Mouse (Mus musculus) forebrain, embryonic 16.5 days (tissue): ENCODE data around the gene Ttc28. TPM values are rescaled to one million over a fixed set of nuclear protein-coding genes. Genes with fewer than 3 reads are reported as not detected.

Experiments
- ATAC-seq: fragments of 200-750 bp; cut with Nextera tagmentation; 2 replicates; pipeline ENCODE4 v1.8.0; 2017; ENCODE audit warnings: mild to moderate bottlenecking, moderate library complexity
- H3K27ac ChIP-seq: fragments of 300-500 bp; sonication (generic); 2 replicates; pipeline ENCODE4 v1.5.1; 2014; ENCODE audit warnings: low read length, control low read depth
- H3K27me3 ChIP-seq: fragments of 300-500 bp; sonication (generic); replicated peaks from 2 replicates; pipeline ENCODE4 v1.6.1; 2014; ENCODE audit warnings: low read length; ENCODE audit not compliant: control insufficient read depth, insufficient read depth
- H3K36me3 ChIP-seq: fragments of 300-500 bp; sonication (generic); 2 replicates; pipeline ENCODE4 v1.6.1; 2014; ENCODE audit not compliant: control insufficient read depth, insufficient read depth
- H3K4me1 ChIP-seq: fragments of 300-500 bp; sonication (generic); replicated peaks from 2 replicates; pipeline ENCODE4 v1.6.1; 2014; ENCODE audit warnings: low read length; ENCODE audit not compliant: control insufficient read depth, insufficient read depth
- H3K4me2 ChIP-seq: fragments of 300-500 bp; sonication (generic); 2 replicates; pipeline ENCODE4 v1.6.1; 2014; ENCODE audit warnings: mild to moderate bottlenecking, low read length, control low read depth
- H3K4me3 ChIP-seq: fragments of 300-500 bp; sonication (generic); replicated peaks from 2 replicates; pipeline ENCODE4 v1.5.1; 2014; ENCODE audit warnings: mild to moderate bottlenecking, low read length, control low read depth
- H3K9ac ChIP-seq: fragments of 300-500 bp; sonication (generic); replicated peaks from 2 replicates; pipeline ENCODE4 v1.6.1; 2014; ENCODE audit warnings: low read depth, low read length, control low read depth
- H3K9me3 ChIP-seq: fragments of 300-500 bp; sonication (generic); 2 replicates; pipeline ENCODE4 v1.6.1; 2016; ENCODE audit warnings: low read length; ENCODE audit not compliant: control insufficient read depth
- WGBS: fragments of 180-500 bp; shearing (Covaris S2); extraction: QIAGEN DNeasy Blood & Tissue Kit; methylation state at CpG from one replicate; pipeline ENCODE4 v1.1.7; 2014; 5-methylcytosine and 5-hydroxymethylcytosine counted together
- polyA plus RNA-seq: library from polyadenylated mRNA; unstranded; fragments of >200 nt; fragmentation: Nextera tagmentation; extraction: Ambion mirVana; gene quantifications from 2 replicates; pipeline ENCODE4 v1.2.1, GENCODE M21; 2015

Gene Ttc28
- polyA plus RNA-seq, 1 experiment from 2014 or later, result 40.5 TPM

- ATAC-seq, result peak; percentile 85
- Histone ChIP-seq H3K36me3 (no peaks in the 10 kb centered on the region), H3K27ac (peak overlapping the region; percentile 49), H3K4me2 (no peak overlapping the region), H3K9me3 (no peaks in the 10 kb centered on the region), H3K4me3 (no peak overlapping the region), H3K4me1 (peaks cover 60% of the 10 kb centered on the region), H3K9ac (no peak overlapping the region), H3K27me3 (no peaks in the 10 kb centered on the region)
- WGBS, result 26% methylated on average over 11 of the region's 11 CpGs
Measured at GRCm38 (mm10) chr5:111195488-111196485, 316.2 kb downstream of the Ttc28 start.

GRCm38 (mm10) chr5:111197727-111198126 lies 318.1 kb downstream of the Ttc28 start:
- no peak for ATAC-seq
- 69% methylated on average over 15 of the region's 15 CpGs for WGBS

GRCm38 (mm10) chr5:111200167-111200840 lies 320.7 kb downstream of the Ttc28 start:
- Histone ChIP-seq H3K27me3 (no peaks in the 10 kb centered on the region), H3K9ac (no peak overlapping the region; the same call in 1 of the 2 replicates), H3K4me3 (no peak overlapping the region), H3K27ac (peak overlapping the region; percentile 93), H3K4me2 (no peak overlapping the region), H3K9me3 (no peaks in the 10 kb centered on the region), H3K4me1 (peaks cover 87% of the 10 kb centered on the region), H3K36me3 (no peaks in the 10 kb centered on the region)
- 32% methylated on average over 12 of the region's 15 CpGs for WGBS
- no peak for ATAC-seq

More at GRCm38 (mm10) chr5:111197727-111198126, 318.1 kb downstream of the Ttc28 start:
- no peak overlapping the region for H3K4me2 ChIP-seq
- H3K4me1 ChIP-seq, result peaks cover 77% of the 10 kb centered on the region
- H3K4me3 ChIP-seq, result no peak overlapping the region
- no peaks in the 10 kb centered on the region for H3K9me3 ChIP-seq
- H3K36me3 ChIP-seq, result no peaks in the 10 kb centered on the region
- H3K27ac ChIP-seq, result no peak overlapping the region
- no peaks in the 10 kb centered on the region for H3K27me3 ChIP-seq
- no peak overlapping the region for H3K9ac ChIP-seq

GRCm38 (mm10) chr5:111200915-111201610 lies 321.5 kb downstream of the Ttc28 start:
- H3K36me3 ChIP-seq, result no peaks in the 10 kb centered on the region
- H3K27me3 ChIP-seq, result no peaks in the 10 kb centered on the region
- H3K27ac ChIP-seq, result peak overlapping the region; percentile 93
- no peak overlapping the region for H3K4me3 ChIP-seq
- H3K9ac ChIP-seq, result peak overlapping the region; percentile 34
- H3K4me1 ChIP-seq, result peaks cover 85% of the 10 kb centered on the region
- 13% methylated on average over 16 of the region's 16 CpGs for WGBS
- H3K9me3 ChIP-seq, result no peaks in the 10 kb centered on the region
- peak; percentile 90 for ATAC-seq
- H3K4me2 ChIP-seq, result peak overlapping the region; percentile 27

GRCm38 (mm10) chr5:111204221-111204620 lies 324.6 kb downstream of the Ttc28 start:
- Histone ChIP-seq H3K9ac (no peak overlapping the region), H3K27ac (peak overlapping the region; percentile 77), H3K4me3 (no peak overlapping the region), H3K9me3 (no peaks in the 10 kb centered on the region), H3K27me3 (no peaks in the 10 kb centered on the region), H3K4me1 (peaks cover 78% of the 10 kb centered on the region), H3K36me3 (no peaks in the 10 kb centered on the region), H3K4me2 (no peak overlapping the region)
- WGBS, result 69% methylated on average over 5 of the region's 5 CpGs
- no peak for ATAC-seq

GRCm38 (mm10) chr5:111204976-111205586 lies 325.5 kb downstream of the Ttc28 start:
- Histone ChIP-seq H3K9ac (0 out of 2 replicates have a peak overlapping the region, but pooled peaks have one; percentile 9), H3K27ac (peak overlapping the region; percentile 77), H3K4me1 (peaks cover 71% of the 10 kb centered on the region), H3K4me2 (no peak overlapping the region), H3K4me3 (no peak overlapping the region), H3K36me3 (no peaks in the 10 kb centered on the region), H3K9me3 (no peaks in the 10 kb centered on the region), H3K27me3 (no peaks in the 10 kb centered on the region)
- 30% methylated on average over 4 of the region's 4 CpGs for WGBS
- no peak for ATAC-seq

- Histone ChIP-seq H3K27ac (peak overlapping the region; percentile 0; the same call in 1 of the 2 replicates), H3K36me3 (no peaks in the 10 kb centered on the region), H3K4me3 (no peak overlapping the region), H3K9ac (no peak overlapping the region), H3K9me3 (no peaks in the 10 kb centered on the region), H3K4me2 (no peak overlapping the region), H3K27me3 (no peaks in the 10 kb centered on the region), H3K4me1 (peaks cover 63% of the 10 kb centered on the region)
- no peak for ATAC-seq
- WGBS, result 37% methylated on average over 4 of the region's 4 CpGs
Measured at GRCm38 (mm10) chr5:111205817-111206216, 326.2 kb downstream of the Ttc28 start.

GRCm38 (mm10) chr5:111207924-111208659 lies 328.5 kb downstream of the Ttc28 start:
- Histone ChIP-seq H3K36me3 (no peaks in the 10 kb centered on the region), H3K4me2 (0 out of 2 replicates have a peak overlapping the region, but pooled peaks have one; percentile 20), H3K9ac (0 out of 2 replicates have a peak overlapping the region, but pooled peaks have one; percentile 15), H3K4me1 (peaks cover 42% of the 10 kb centered on the region), H3K27ac (no peak overlapping the region), H3K9me3 (no peaks in the 10 kb centered on the region), H3K4me3 (no peak overlapping the region), H3K27me3 (no peaks in the 10 kb centered on the region)
- WGBS, result 54% methylated on average over 8 of the region's 8 CpGs
- ATAC-seq, result peak; percentile 57
